Mouse (Mus musculus) lung, postnatal 0 days (tissue): ENCODE results near the gene 5730455P16Rik. TPM values are rescaled to one million over a fixed set of nuclear protein-coding genes. Genes with fewer than 3 reads are reported as not detected.
A peak's percentile ranks its signal among the peaks of the same experiment; 100 is the strongest.
"Not testable (repeated sequence)": the region's sequence is repeated elsewhere in the genome, so short reads cannot be mapped to it uniquely, and the experiment has no call there.

Experiments
- ATAC-seq: fragments of 200-750 bp; cut with Nextera tagmentation; 2 replicates; pipeline ENCODE4 v1.8.0; 2017; ENCODE audit warnings: moderate library complexity
- DNase-seq: peaks from one replicate; pipeline ENCODE4 v3.0.0-alpha.2; 2016; ENCODE audit warnings: low spot score
- H3K27ac ChIP-seq: fragments of 300-500 bp; sonication (generic); 2 replicates; pipeline ENCODE4 v1.5.1; 2014; ENCODE audit warnings: antibody characterized with exemption, mild to moderate bottlenecking, low read length, mixed read lengths
- H3K27me3 ChIP-seq: fragments of 300-500 bp; sonication (generic); replicated peaks from 2 replicates; pipeline ENCODE4 v1.6.1; 2014; ENCODE audit warnings: low read length, mixed read lengths; ENCODE audit not compliant: insufficient read depth
- H3K36me3 ChIP-seq: fragments of 300-500 bp; sonication (generic); 2 replicates; pipeline ENCODE4 v1.6.1; 2014; ENCODE audit warnings: low read length, mixed read lengths; ENCODE audit not compliant: insufficient read depth
- H3K4me1 ChIP-seq: fragments of 300-500 bp; sonication (generic); 2 replicates; pipeline ENCODE4 v1.6.1; 2014; ENCODE audit warnings: antibody characterized with exemption, low read depth, low read length, mixed read lengths; ENCODE audit not compliant: insufficient read depth
- H3K4me2 ChIP-seq: fragments of 300-500 bp; sonication (generic); replicated peaks from 2 replicates; pipeline ENCODE4 v1.6.1; 2014; ENCODE audit warnings: low read depth, mild to moderate bottlenecking, low read length, moderate library complexity, mixed read lengths
- H3K4me3 ChIP-seq: fragments of 300-500 bp; sonication (generic); 2 replicates; pipeline ENCODE4 v1.5.1; 2014; ENCODE audit warnings: low read depth, low read length
- H3K9ac ChIP-seq: fragments of 300-500 bp; sonication (generic); replicated peaks from 2 replicates; pipeline ENCODE4 v1.6.1; 2014; ENCODE audit warnings: low read depth, mild to moderate bottlenecking
- H3K9me3 ChIP-seq: fragments of 300-500 bp; sonication (generic); 2 replicates; pipeline ENCODE4 v1.6.1; 2016; ENCODE audit warnings: low read length, mixed read lengths
- CTCF ChIP-seq: IDR thresholded peaks from 2 replicates; pipeline ENCODE4 v1.5.1; 2016; ENCODE audit warnings: antibody characterized with exemption, mild to moderate bottlenecking
- EP300 ChIP-seq: IDR thresholded peaks from 2 replicates; pipeline ENCODE4 v1.6.1; 2016; ENCODE audit warnings: antibody characterized with exemption, mild to moderate bottlenecking, control low read depth
- WGBS: fragments of 180-500 bp; shearing (Covaris S2); extraction: QIAGEN DNeasy Blood & Tissue Kit; methylation state at CpG from one replicate; pipeline ENCODE4 v1.1.7; 2014; 5-methylcytosine and 5-hydroxymethylcytosine counted together
- polyA plus RNA-seq: library from polyadenylated mRNA; unstranded; fragments of >200 nt; fragmentation: Nextera tagmentation; extraction: Ambion mirVana; gene quantifications from 2 replicates; pipeline ENCODE4 v1.2.1, GENCODE M21; 2015

The 5730455P16Rik gene
- polyA plus RNA-seq, 1 experiment from 2014 or later: 13.3 TPM

- TF ChIP-seq EP300: no peak
- peak; percentile 22; the same call in 1 of the 2 replicates for TF ChIP-seq CTCF
- ATAC-seq: peak; percentile 98
Measured at GRCm38 (mm10) chr11:80383019-80383625, 5.3 kb upstream of the 5730455P16Rik start, which contains the start of gene Zfp207. Gene Zfp207, plus strand, starts transcription at chr11:80383279.

GRCm38 (mm10) chr11:80382626-80383018, 4.8 kb upstream of the 5730455P16Rik start:
- peak overlapping the region; percentile 93 for H3K27ac ChIP-seq
- WGBS: 3% methylated on average over 12 of the region's 12 CpGs
- peak; percentile 61 for DNase-seq
- peak; percentile 31 for ATAC-seq
- 0 out of 2 replicates have a peak, but pooled peaks cover 4% of the 10 kb centered on the region for H3K36me3 ChIP-seq
- TF ChIP-seq EP300 (no peak), CTCF (no peak)
- H3K9ac ChIP-seq: peak overlapping the region; percentile 92; the same call in 1 of the 2 replicates
- no peaks in the 10 kb centered on the region for H3K27me3 ChIP-seq
- H3K9me3 ChIP-seq: no peaks in the 10 kb centered on the region
- peak overlapping the region; percentile 68 for H3K4me2 ChIP-seq
- peaks cover 13% of the 10 kb centered on the region; the same call in 1 of the 2 replicates for H3K4me1 ChIP-seq
- H3K4me3 ChIP-seq: peak overlapping the region; percentile 94

More at GRCm38 (mm10) chr11:80383019-80383625, 5.3 kb upstream of the 5730455P16Rik start, which contains the start of gene Zfp207:
- peak within 1 kb of the TSS; percentile 92 for H3K9ac ChIP-seq
- H3K4me1 ChIP-seq: peaks cover 13% of the 10 kb centered on the region; the same call in 1 of the 2 replicates
- H3K4me3 ChIP-seq: peak within 1 kb of the TSS; percentile 94
- peaks cover 7% of the 10 kb centered on the region; the same call in 1 of the 2 replicates for H3K36me3 ChIP-seq
- no peaks in the 10 kb centered on the region for H3K27me3 ChIP-seq
- peak within 1 kb of the TSS; percentile 68 for H3K4me2 ChIP-seq
- H3K9me3 ChIP-seq: no peaks in the 10 kb centered on the region
- WGBS: 2% methylated on average over 33 of the region's 33 CpGs
- H3K27ac ChIP-seq: peak within 1 kb of the TSS; percentile 93
- DNase-seq: peak; percentile 99

- not testable (repeated sequence) for H3K4me2 ChIP-seq, ATAC-seq, H3K9me3 ChIP-seq, H3K27me3 ChIP-seq, H3K4me1 ChIP-seq, H3K36me3 ChIP-seq, DNase-seq, H3K4me3 ChIP-seq, H3K27ac ChIP-seq, H3K9ac ChIP-seq
- 93% methylated on average over 7 of the region's 7 CpGs for WGBS
Measured at GRCm38 (mm10) chr11:80379184-80379583, 1.4 kb upstream of the 5730455P16Rik start.

- H3K27me3 ChIP-seq, H3K9ac ChIP-seq, DNase-seq, H3K9me3 ChIP-seq, H3K27ac ChIP-seq, ATAC-seq, H3K4me1 ChIP-seq, H3K36me3 ChIP-seq: not testable (repeated sequence)
- H3K4me3 ChIP-seq: peak overlapping the region; percentile 84; the same call in 1 of the 2 replicates
- H3K4me2 ChIP-seq: peak overlapping the region; percentile 89
- 54% methylated on average over 2 of the region's 2 CpGs for WGBS
Measured at GRCm38 (mm10) chr11:80378452-80379068, 726 bp upstream of the 5730455P16Rik start.

GRCm38 (mm10) chr11:80376651-80377050, 1.2 kb downstream of the 5730455P16Rik start:
- H3K27ac ChIP-seq: no peak overlapping the region
- no peaks in the 10 kb centered on the region for H3K9me3 ChIP-seq
- H3K36me3 ChIP-seq: 0 out of 2 replicates have a peak, but pooled peaks cover 5% of the 10 kb centered on the region
- TF ChIP-seq EP300 (no peak), CTCF (no peak; the same call in 1 of the 2 replicates)
- H3K27me3 ChIP-seq: no peaks in the 10 kb centered on the region
- no peak overlapping the region for H3K4me2 ChIP-seq
- no peak overlapping the region for H3K4me3 ChIP-seq
- H3K9ac ChIP-seq: no peak overlapping the region
- ATAC-seq: no peak
- DNase-seq: no peak
- H3K4me1 ChIP-seq: no peaks in the 10 kb centered on the region; the same call in 1 of the 2 replicates
- 39% methylated on average over 4 of the region's 4 CpGs for WGBS

GRCm38 (mm10) chr11:80368949-80369348, 8.9 kb downstream of the 5730455P16Rik start:
- 86% methylated on average over 1 of the region's 1 CpGs for WGBS
- Histone ChIP-seq H3K4me3 (no peak overlapping the region), H3K4me2 (no peak overlapping the region), H3K36me3 (peaks cover 27% of the 10 kb centered on the region), H3K9ac (no peak overlapping the region), H3K27me3 (no peaks in the 10 kb centered on the region), H3K27ac (no peak overlapping the region), H3K9me3 (no peaks in the 10 kb centered on the region), H3K4me1 (no peaks in the 10 kb centered on the region)
- ATAC-seq: no peak
- 0 out of 2 replicates have a peak, but pooled peaks have one; percentile 3 for TF ChIP-seq CTCF
- TF ChIP-seq EP300: no peak
- no peak for DNase-seq
